Mouse (Mus musculus): ENCODE measurements around the gene Irgc1. TPM values are rescaled to one million over a fixed set of nuclear protein-coding genes. Genes with fewer than 3 reads are reported as not detected.

Gene Irgc1
- total RNA-seq, 2 experiments from 2014 or later: not detected

GRCm38 (mm10) chr7:24382730-24383372 lies 69.2 kb downstream of the Irgc1 start:
- no peak for DNase-seq (ENCODE audit: low spot score in 2 of 2)
- no peak for TF ChIP-seq CTCF (conservative IDR thresholded peaks at IDR 0.05)
- Histone ChIP-seq H3K27ac (no peak overlapping the region), H3K4me3 (no peak overlapping the region)

Other genes with a start within 250 kb of the Irgc1 start
- gene Zfp111, start 240.9 kb downstream of the Irgc1 start, total RNA-seq (2021): 10 to 100 TPM; 11.0 TPM
- 1 to 10 TPM; 8.6 TPM for gene Zfp109, start 214.7 kb downstream of the Irgc1 start, total RNA-seq (2021)
- gene Zfp108, start 197.5 kb downstream of the Irgc1 start, total RNA-seq (2021): 1 to 10 TPM; 8.0 to 8.6 TPM
- 10 to 100 TPM; 14.8 to 15.2 TPM for gene Zfp93, start 181.9 kb downstream of the Irgc1 start, total RNA-seq (2021)
- gene Zfp61, start 151.1 kb downstream of the Irgc1 start, total RNA-seq (2021): 10 to 100 TPM; 21.6 to 24.2 TPM
- 10 to 100 TPM; 16.6 to 17.5 TPM for gene Zfp94, start 135.6 kb downstream of the Irgc1 start, total RNA-seq (2021)
- not detected for gene Tescl, start 118.4 kb downstream of the Irgc1 start, total RNA-seq (2021)
- gene Lypd5, start 103.1 kb downstream of the Irgc1 start, total RNA-seq (2021): not detected
- gene Kcnn4, start 82.0 kb downstream of the Irgc1 start, total RNA-seq (2021): under 1 TPM; 0.64 to 0.67 TPM
- gene Smg9, start 52.7 kb downstream of the Irgc1 start, total RNA-seq (2021): 10 to 100 TPM; 34.6 to 43.6 TPM
- gene Plaur, start 10.2 kb upstream of the Irgc1 start, total RNA-seq (2021): under 1 TPM; 0.23 to 0.32 TPM
- gene Cadm4, start 29.7 kb upstream of the Irgc1 start, total RNA-seq (2021): 100 to 1,000 TPM; 128 to 132 TPM
- 10 to 100 TPM; 32.6 to 41.6 TPM for gene Zfp428, start 54.7 kb upstream of the Irgc1 start, total RNA-seq (2021)
- not detected for gene AC161166.1, start 60.2 kb upstream of the Irgc1 start, total RNA-seq (2021)
- 10 to 100 TPM; 61.9 to 63.0 TPM for gene Irgq, start 78.4 kb upstream of the Irgc1 start, total RNA-seq (2021)
- gene Pinlyp, start 93.8 kb upstream of the Irgc1 start, total RNA-seq (2021): not detected
- 10 to 100 TPM; 38.9 to 40.9 TPM for gene Xrcc1, start 94.0 kb upstream of the Irgc1 start, total RNA-seq (2021)
- 10 to 100 TPM; 10.1 to 11.0 TPM for gene Ethe1, start 135.2 kb upstream of the Irgc1 start, total RNA-seq (2021)
- 1 to 10 TPM; 5.2 to 6.7 TPM for gene Zfp575, start 135.3 kb upstream of the Irgc1 start, total RNA-seq (2021)
- under 1 TPM in 1 of 2 experiments, not detected in 1; 0.22 TPM for gene Phldb3, start 158.5 kb upstream of the Irgc1 start, total RNA-seq (2021)
- under 1 TPM; 0.51 to 0.56 TPM for gene Lypd3, start 184.3 kb upstream of the Irgc1 start, total RNA-seq (2021)
- gene Tex101, start 224.4 kb upstream of the Irgc1 start, total RNA-seq (2021): not detected

All from layer of hippocampus, adult 2 months (tissue).